Mouse (Mus musculus) brain, embryonic 18.5 days (tissue): ENCODE data around the gene Glp2r.

Source experiments
- DNase-seq: peaks from one replicate; pipeline ENCODE4 v3.0.0-alpha.2; 2012; ENCODE audit warnings: low read depth, low spot score

Gene Glp2r

GRCm38 (mm10) chr11:67728726-67729125 lies 42.2 kb downstream of the Glp2r start:
- no peak for DNase-seq

- DNase-seq = no peak
Observed at GRCm38 (mm10) chr11:67727095-67727494, 43.9 kb downstream of the Glp2r start.

DNA sequence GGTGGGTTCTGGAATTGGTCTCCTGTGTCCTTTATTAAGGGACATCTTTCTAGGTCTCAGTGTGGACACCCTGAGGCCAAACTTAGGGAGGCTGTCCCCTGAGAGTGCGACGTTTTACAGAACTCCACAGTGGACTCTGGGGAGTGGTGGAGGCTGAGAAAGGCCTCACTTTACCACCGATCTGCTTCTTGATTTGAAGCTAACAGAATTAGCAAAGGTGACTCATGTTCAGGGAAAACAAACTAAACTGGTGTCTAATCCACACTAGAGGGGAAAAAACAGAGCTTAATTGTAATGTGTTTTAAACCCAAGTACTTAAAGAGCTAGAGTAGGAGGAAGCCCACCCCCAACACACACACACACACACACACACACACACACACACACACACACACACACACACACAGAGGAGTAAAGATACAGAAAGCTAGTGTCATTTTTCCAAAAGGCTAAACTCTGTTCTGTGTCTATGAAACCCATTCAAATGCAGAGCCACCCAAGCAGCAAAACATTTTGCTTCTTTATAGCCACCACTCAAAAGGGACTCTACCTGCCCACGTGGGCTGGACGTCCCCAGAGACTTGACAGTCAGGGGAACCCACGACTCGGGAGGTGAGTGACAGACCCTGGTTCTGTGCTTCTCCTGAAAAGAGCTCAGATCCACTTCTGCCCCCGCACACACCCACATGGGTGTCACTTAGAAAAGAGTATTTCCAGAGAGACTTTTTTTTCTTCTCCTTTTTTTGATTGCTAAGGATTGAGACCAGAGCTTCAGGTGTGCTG lies 47.5 kb downstream of the Glp2r start:
- no peak for DNase-seq

DNA sequence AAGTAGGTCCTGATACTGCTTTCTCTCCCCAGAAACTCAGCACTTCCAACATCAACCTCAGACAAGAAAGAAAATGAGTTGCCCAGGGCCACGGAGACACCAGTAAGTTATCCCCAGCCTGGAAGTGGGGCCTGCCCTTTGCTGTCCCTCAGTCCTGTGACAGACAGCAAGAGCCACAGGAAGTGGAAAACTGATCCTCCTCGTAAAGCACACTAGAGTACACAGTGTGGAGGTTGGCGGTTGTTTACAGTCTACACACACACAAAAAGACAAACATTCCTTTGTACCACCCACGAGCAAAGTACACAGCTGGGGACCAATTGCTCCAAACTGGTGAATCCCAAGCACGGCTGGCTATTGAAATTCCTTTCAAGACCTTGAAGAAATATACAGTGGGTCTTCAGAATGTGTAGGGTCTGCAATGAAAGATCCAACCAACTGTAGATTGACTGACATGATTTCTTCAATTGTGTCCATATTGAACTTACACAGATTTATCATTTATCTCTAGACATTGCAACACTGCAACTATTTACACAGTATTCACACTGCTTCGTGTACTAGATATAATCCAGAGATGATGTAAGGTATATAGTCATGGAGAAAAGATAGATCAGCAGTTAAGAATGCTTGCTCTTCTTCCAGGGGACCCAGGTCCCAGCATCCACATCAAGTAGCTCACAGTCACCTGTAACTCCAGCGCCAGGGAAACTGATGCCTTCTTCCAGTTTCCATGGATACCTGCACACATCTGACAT lies 48.4 kb downstream of the Glp2r start:
- no peak for DNase-seq

GRCm38 (mm10) chr11:67721485-67721884 lies 49.5 kb downstream of the Glp2r start:
- no peak for DNase-seq

GRCm38 (mm10) chr11:67715382-67715781 lies 55.6 kb downstream of the Glp2r start:
- no peak for DNase-seq

DNA sequence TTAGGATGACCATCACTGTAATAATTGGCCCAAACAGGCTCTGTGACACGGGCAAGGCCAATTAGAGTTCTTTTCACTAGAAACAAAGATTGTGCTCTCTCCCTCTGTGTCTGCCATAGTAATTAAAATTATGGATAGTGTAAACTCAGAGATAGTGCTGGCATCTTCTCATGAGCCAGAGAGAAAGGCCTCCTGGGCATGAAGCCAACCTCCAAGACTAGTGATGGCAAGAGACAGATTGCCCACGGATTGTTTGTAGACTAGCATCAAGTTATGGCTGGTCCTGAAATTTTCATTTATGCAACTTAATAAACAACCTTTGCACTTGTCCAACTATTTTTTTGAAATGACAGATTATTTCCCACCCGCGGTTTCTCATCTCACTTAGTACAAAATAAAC lies 58.0 kb downstream of the Glp2r start:
- peak; percentile 3 for DNase-seq

DNA sequence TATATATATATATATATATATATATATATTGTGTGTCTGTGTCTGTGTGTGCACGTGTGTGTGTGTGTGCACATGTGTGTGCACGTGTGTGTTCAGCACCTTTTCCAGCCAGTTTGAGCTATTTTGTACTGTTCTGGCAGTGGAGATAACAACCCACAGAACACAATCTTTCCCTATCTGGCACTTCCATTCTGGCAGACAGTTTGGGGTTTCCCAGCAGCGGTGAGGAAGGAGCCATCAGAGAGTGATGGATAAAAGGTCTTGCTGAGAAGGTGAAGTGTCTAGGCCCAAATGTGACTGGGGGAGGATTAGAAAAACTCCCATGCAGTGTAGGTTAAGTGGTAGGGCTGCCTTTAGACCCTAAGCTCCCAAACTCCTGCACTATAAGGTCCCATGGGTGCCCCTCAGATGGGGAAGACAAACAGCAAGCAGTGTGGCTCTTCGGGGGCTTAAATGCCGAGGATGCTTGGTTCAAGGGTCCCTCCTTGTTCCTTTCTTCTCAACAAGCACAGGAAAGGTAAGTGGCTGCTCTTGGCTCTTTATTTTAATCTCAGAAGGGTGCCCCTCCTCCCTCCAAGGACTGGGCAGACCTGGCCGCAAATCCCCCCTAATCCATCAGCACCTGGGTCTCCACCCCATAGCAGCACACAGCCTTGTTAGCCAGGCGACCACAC lies 76.1 kb downstream of the Glp2r start, which contains the start of gene Rcvrn:
Gene Rcvrn, plus strand, starts transcription at position 624 of the 674 bp plus-strand sequence.
- DNase-seq = no peak

GRCm38 (mm10) chr11:67686109-67686508 lies 84.8 kb downstream of the Glp2r start:
- DNase-seq = peak; percentile 45

GRCm38 (mm10) chr11:67681871-67682270 lies 89.1 kb downstream of the Glp2r start:
- DNase-seq = no peak

DNA sequence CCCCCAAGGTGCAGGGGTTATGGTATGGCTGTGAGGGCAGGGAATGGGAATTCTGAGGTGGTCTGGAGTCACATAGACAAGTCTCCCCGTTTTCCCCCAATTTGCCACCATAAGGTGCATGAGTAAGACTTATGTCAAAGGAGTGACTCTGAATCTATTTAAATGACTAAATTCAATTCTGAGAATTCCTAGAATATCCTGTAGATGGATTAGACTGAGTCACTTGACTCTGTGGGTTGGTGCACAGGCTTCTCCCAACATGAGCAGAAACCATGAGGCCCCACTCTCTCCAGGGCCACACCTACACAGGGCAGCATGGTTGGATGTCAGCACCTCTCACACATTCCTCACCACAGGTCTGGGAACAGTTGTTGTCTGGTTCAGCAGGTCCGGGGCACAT lies 91.0 kb downstream of the Glp2r start:
- no peak for DNase-seq

DNA sequence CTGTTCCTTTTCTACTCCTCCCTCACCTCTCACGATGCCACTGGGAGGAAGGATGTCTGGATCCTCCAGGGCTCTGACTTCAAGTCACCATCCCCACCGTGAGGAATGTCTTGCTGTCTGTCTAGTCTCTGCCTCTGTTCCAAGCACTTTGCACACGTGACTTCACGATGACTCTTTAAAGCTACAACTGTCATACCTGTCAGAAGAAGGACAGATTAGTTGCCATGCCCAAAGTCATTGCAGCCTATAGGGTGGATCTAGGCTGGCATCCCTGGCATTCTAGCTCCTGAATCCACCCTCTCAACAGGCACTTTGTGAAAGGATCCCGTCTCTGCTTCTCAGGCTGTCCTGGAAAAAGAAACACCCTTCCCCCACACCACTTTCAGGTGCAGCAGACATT lies 91.7 kb downstream of the Glp2r start:
- DNase-seq = no peak

- peak; percentile 59 for DNase-seq
Observed at GRCm38 (mm10) chr11:67675562-67676540, 95.1 kb downstream of the Glp2r start.

GRCm38 (mm10) chr11:67672140-67672539 lies 98.8 kb downstream of the Glp2r start:
- DNase-seq = no peak

- DNase-seq = no peak
Observed at GRCm38 (mm10) chr11:67670031-67670430, 100.9 kb downstream of the Glp2r start.

DNA sequence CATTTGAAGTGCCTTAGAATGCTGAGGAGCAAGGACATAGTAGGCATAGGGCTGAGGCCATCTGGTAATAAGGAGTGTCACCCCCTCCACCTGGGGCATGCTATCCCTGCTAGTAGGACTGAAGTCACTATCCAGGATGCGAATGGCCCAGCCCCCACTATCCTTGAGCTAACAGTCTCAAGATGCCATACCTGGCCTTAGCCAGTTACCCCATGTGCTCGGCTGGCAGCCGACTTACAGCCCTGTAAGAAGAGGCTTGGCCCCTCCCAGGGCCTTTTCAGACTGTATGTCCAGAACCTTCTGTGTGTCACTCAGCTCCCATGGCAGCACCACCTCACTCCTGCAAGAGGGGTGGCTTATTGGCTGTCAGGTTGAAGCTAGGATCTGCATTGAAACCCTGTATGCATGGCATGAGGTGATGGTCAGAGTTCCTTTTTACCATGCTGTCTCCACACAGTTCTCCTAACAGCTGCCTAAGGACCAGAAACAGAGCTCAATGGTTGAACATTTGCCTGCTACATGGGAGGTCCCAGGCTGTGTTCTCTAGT lies 102.4 kb downstream of the Glp2r start:
- no peak for DNase-seq

- no peak for DNase-seq
Observed at GRCm38 (mm10) chr11:67667531-67668332, 103.2 kb downstream of the Glp2r start.

DNA sequence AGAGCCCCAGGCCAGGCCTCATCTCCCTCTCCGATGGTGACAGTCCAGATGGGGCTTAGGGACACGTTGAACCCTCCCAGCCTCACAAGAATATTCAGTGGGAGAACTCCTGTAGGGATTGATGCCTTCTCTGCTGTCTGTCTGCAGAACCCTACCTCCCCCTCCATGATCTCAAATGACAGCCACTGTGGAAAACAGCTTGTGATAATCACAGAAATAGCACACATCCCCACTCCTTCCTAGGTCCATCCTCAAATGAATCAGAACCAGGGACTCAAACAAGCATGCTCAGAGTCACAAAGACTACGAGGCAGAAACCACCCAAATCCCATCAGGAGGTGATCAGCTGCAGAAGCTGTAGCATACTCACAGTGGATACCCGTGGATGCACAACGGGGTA lies 104.8 kb downstream of the Glp2r start:
- no peak for DNase-seq

DNA sequence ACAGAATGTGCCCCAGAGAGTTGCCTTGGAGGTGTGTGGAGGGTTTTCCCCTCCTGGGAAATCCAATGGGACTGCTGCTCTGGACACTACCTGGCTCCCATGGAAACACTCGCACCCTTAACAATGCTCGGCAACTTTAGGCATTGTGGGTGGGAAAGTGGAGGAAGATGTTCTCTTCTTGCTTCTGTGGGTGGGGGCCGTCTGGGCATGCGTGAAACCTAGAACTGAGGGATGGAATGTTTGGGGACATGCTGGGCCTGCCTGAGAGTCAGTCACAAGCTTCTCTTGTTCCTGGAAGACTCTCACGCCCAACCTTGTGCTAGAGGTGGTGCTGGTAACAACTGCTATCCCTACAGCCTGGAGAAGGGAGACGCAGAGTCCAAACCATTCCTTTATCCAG lies 106.0 kb downstream of the Glp2r start:
- DNase-seq = no peak

- no peak for DNase-seq
Observed at GRCm38 (mm10) chr11:67664261-67664660, 106.7 kb downstream of the Glp2r start.
